In genomic region chr13:51808141-51808540, GRCm38 (mm10) we compare ENCODE assay signal across 9 mouse cellular contexts. TPM values are rescaled to one million over a fixed set of nuclear protein-coding genes. Genes with fewer than 3 reads are reported as not detected.
DNase-seq lines count a peak whose midpoint lies in the region; ATAC-seq and TF ChIP-seq lines count a peak whose summit lies in the region.
"Had no signal": no experiment of that assay in that cellular context is flagged by ENCODE, and none has a peak within 500 bp of the region (broad histone marks: within the 10 kb centered on the region; RNA-seq: fewer than 3 reads in every experiment).

No protein-coding gene starts in this region.

- H3K27me3 ChIP-seq in forebrain, embryonic 10.5 days (ENCODE audit: poor library complexity, severe bottlenecking) = no peaks in the 10 kb centered on the region
- H3K27me3 ChIP-seq in forebrain, embryonic 16.5 days (replicated peaks; ENCODE audit: control insufficient read depth, insufficient read depth, low read length) = no peaks in the 10 kb centered on the region
- H3K27me3 ChIP-seq in testis, adult 2 months (ENCODE audit: control insufficient read depth, insufficient read depth, low read length) = no peaks in the 10 kb centered on the region
- no peaks in the 10 kb centered on the region for H3K27me3 ChIP-seq in limb, embryonic 11.5 days (ENCODE audit: control insufficient read depth, insufficient read depth, low read length)

- H3K27ac ChIP-seq in forebrain, embryonic 10.5 days = no peak overlapping the region
- H3K27ac ChIP-seq in forebrain, embryonic 16.5 days (ENCODE audit: low read length) = no peak overlapping the region
- H3K27ac ChIP-seq in testis, adult 2 months (ENCODE audit: control insufficient read depth, insufficient read depth, low read depth, low read length) = no peak overlapping the region
- no peak overlapping the region for H3K27ac ChIP-seq in limb, embryonic 11.5 days (replicated peaks; ENCODE audit: low read depth, low read length)
- H3K27ac ChIP-seq: gastrocnemius, adult 2 months had no signal

- no peak overlapping the region for H3K4me3 ChIP-seq in forebrain, embryonic 10.5 days
- no peak overlapping the region for H3K4me3 ChIP-seq in forebrain, embryonic 16.5 days (replicated peaks; ENCODE audit: low read length)
- H3K4me3 ChIP-seq in testis, adult 2 months (ENCODE audit: control insufficient read depth, low read depth, low read length) = 0 out of 2 replicates have a peak overlapping the region, but pooled peaks have one; percentile 2
- no peak overlapping the region for H3K4me3 ChIP-seq in limb, embryonic 11.5 days (ENCODE audit: low read depth, low read length)
- H3K4me3 ChIP-seq: gastrocnemius, adult 2 months had no signal

- H3K9ac ChIP-seq in forebrain, embryonic 16.5 days (replicated peaks; ENCODE audit: low read depth, low read length) = no peak overlapping the region
- H3K9ac ChIP-seq in limb, embryonic 11.5 days (ENCODE audit: low read length) = no peak overlapping the region

- TF ChIP-seq CTCF in testis, adult 2 months (IDR thresholded peaks at IDR 0.05; ENCODE audit: control insufficient read depth, insufficient read depth, insufficient replicate concordance, low read depth, low read length) = no peak

- H3K9me3 ChIP-seq in forebrain, embryonic 10.5 days = no peaks in the 10 kb centered on the region
- H3K9me3 ChIP-seq in forebrain, embryonic 16.5 days (ENCODE audit: control insufficient read depth, low read length) = no peaks in the 10 kb centered on the region
- no peaks in the 10 kb centered on the region for H3K9me3 ChIP-seq in limb, embryonic 11.5 days (ENCODE audit: control insufficient read depth, low read length)

- peaks cover 16% of the 10 kb centered on the region for H3K4me1 ChIP-seq in forebrain, embryonic 10.5 days
- peaks cover 14% of the 10 kb centered on the region for H3K4me1 ChIP-seq in forebrain, embryonic 16.5 days (replicated peaks; ENCODE audit: control insufficient read depth, insufficient read depth, low read length)
- no peaks in the 10 kb centered on the region; the same call in 1 of the 2 replicates for H3K4me1 ChIP-seq in testis, adult 2 months (ENCODE audit: control insufficient read depth, insufficient read depth, low read length)
- H3K4me1 ChIP-seq in limb, embryonic 11.5 days (ENCODE audit: control insufficient read depth, insufficient read depth, low read length) = 0 out of 2 replicates have a peak, but pooled peaks cover 3% of the 10 kb centered on the region

- WGBS in forebrain, embryonic 10.5 days = 33% methylated on average over 12 of the region's 12 CpGs
- 27% methylated on average over 12 of the region's 12 CpGs for WGBS in forebrain, embryonic 16.5 days
- 27% methylated on average over 12 of the region's 12 CpGs for WGBS in limb, embryonic 11.5 days

- H3K36me3 ChIP-seq in forebrain, embryonic 10.5 days (replicated peaks) = no peaks in the 10 kb centered on the region
- H3K36me3 ChIP-seq in forebrain, embryonic 16.5 days (ENCODE audit: control insufficient read depth, insufficient read depth) = no peaks in the 10 kb centered on the region
- no peaks in the 10 kb centered on the region for H3K36me3 ChIP-seq in testis, adult 2 months (ENCODE audit: control insufficient read depth, insufficient read depth, low read length)
- no peaks in the 10 kb centered on the region for H3K36me3 ChIP-seq in limb, embryonic 11.5 days (ENCODE audit: control insufficient read depth, insufficient read depth, low read length)

- no peak overlapping the region for H3K4me2 ChIP-seq in forebrain, embryonic 16.5 days (ENCODE audit: low read length)
- H3K4me2 ChIP-seq in limb, embryonic 11.5 days (ENCODE audit: low read depth, severe bottlenecking) = no peak overlapping the region; the same call in 1 of the 2 replicates

- TF ChIP-seq POLR2A in testis, adult 2 months (IDR thresholded peaks at IDR 0.05; ENCODE audit: control insufficient read depth, low read depth, low read length) = no peak

- ATAC-seq in forebrain, embryonic 16.5 days = no peak
- peak; percentile 70; the same call in 1 of the 2 replicates for ATAC-seq in limb, embryonic 11.5 days (ENCODE audit: insufficient number of reproducible peaks, low FRiP score, low TSS enrichment, low read depth)
- no peak for ATAC-seq in CD4-positive, CD25-positive, alpha-beta regulatory T cell, adult 4 months

- peak; percentile 34 for DNase-seq in forebrain, embryonic 10.5 days (ENCODE audit: extremely low spot score, low spot score)
- DNase-seq in testis, postnatal 10 days (ENCODE audit: low spot score) = no peak
- DNase-seq in limb, embryonic 11.5 days (ENCODE audit: low spot score) = peak; percentile 32
- DNase-seq in thymus, postnatal 4 days = no peak
- DNase-seq in spleen, postnatal 4 days (ENCODE audit: low spot score in 2 of 2) = no peak
- DNase-seq: gastrocnemius, adult 2 months had no signal

RNA-seq across cellular contexts. Expression of gene Sema4d, which starts 14.6 kb away (rescaled TPM):
- 8.0 and 8.4 TPM in 2 replicates for polyA plus RNA-seq in forebrain, embryonic 10.5 days (2016; fragmentation: Nextera tagmentation; extraction: Ambion mirVana)
- 20.8 and 24.6 TPM in 2 replicates for polyA plus RNA-seq in forebrain, embryonic 16.5 days (2015; fragmentation: Nextera tagmentation; extraction: Ambion mirVana)
- polyA plus RNA-seq in testis, adult 2 months (2012; rRNA removed) = 1.2 and 1.4 TPM in 2 replicates
- 5.1 and 5.3 TPM in 2 replicates for polyA plus RNA-seq in limb, embryonic 11.5 days (2014; fragmentation: Nextera tagmentation; extraction: Ambion mirVana)
- 100 to 1,000 TPM; 122 to 152 TPM for polyA plus RNA-seq in CD4-positive, CD25-positive, alpha-beta regulatory T cell, adult 4 months (2017; shearing (Covaris generic))

RNA-seq across cellular contexts. Expression of gene Gadd45g, which starts 38.3 kb away (rescaled TPM):
- 102 and 107 TPM in 2 replicates for polyA plus RNA-seq in forebrain, embryonic 10.5 days (2016; fragmentation: Nextera tagmentation; extraction: Ambion mirVana)
- polyA plus RNA-seq in forebrain, embryonic 16.5 days (2015; fragmentation: Nextera tagmentation; extraction: Ambion mirVana) = 119 and 122 TPM in 2 replicates
- 13.0 and 13.6 TPM in 2 replicates for polyA plus RNA-seq in testis, adult 2 months (2012; rRNA removed)
- polyA plus RNA-seq in limb, embryonic 11.5 days (2014; fragmentation: Nextera tagmentation; extraction: Ambion mirVana) = 20.5 and 20.7 TPM in 2 replicates
- 10 to 100 TPM; 13.0 to 18.1 TPM for polyA plus RNA-seq in CD4-positive, CD25-positive, alpha-beta regulatory T cell, adult 4 months (2017; shearing (Covaris generic))

Comparison
In these comparisons a context has a peak if more than half of its experiments do, and no peak if none do; other contexts are left out.
1. DNase-seq: peak in forebrain, embryonic 10.5 days (single experiment) and limb, embryonic 11.5 days (single experiment); none in testis, postnatal 10 days (single experiment), thymus, postnatal 4 days (single experiment) and spleen, postnatal 4 days (0 of 2).